Mouse (Mus musculus) midbrain, embryonic 13.5 days (tissue): ENCODE data around the gene Stpg3. TPM values are rescaled to one million over a fixed set of nuclear protein-coding genes. Genes with fewer than 3 reads are reported as not detected.
"Not testable (repeated sequence)": the region's sequence is repeated elsewhere in the genome, so short reads cannot be mapped to it uniquely, and the experiment has no call there.

Experiments used
- ATAC-seq: fragments of 200-750 bp; cut with Nextera tagmentation; 2 replicates; pipeline ENCODE4 v1.8.0; 2017; ENCODE audit warnings: mild to moderate bottlenecking, moderate TSS enrichment, moderate library complexity
- H3K27ac ChIP-seq: fragments of 300-500 bp; sonication (generic); 2 replicates; pipeline ENCODE4 v1.5.1; 2015; ENCODE audit warnings: inconsistent platforms, mild to moderate bottlenecking, moderate library complexity
- H3K27me3 ChIP-seq: fragments of 300-500 bp; sonication (generic); 2 replicates; pipeline ENCODE4 v1.6.1; 2015; ENCODE audit warnings: mild to moderate bottlenecking, inconsistent platforms
- H3K36me3 ChIP-seq: fragments of 300-500 bp; sonication (generic); 2 replicates; pipeline ENCODE4 v1.6.1; 2015; ENCODE audit warnings: mild to moderate bottlenecking, inconsistent platforms
- H3K4me1 ChIP-seq: fragments of 300-500 bp; sonication (generic); replicated peaks from 2 replicates; pipeline ENCODE4 v1.6.1; 2015; ENCODE audit warnings: inconsistent platforms
- H3K4me2 ChIP-seq: fragments of 300-500 bp; sonication (generic); replicated peaks from 2 replicates; pipeline ENCODE4 v1.6.1; 2015; ENCODE audit warnings: moderate library complexity, mild to moderate bottlenecking, inconsistent platforms
- H3K4me3 ChIP-seq: fragments of 300-500 bp; sonication (generic); replicated peaks from 2 replicates; pipeline ENCODE4 v1.5.1; 2015; ENCODE audit warnings: mild to moderate bottlenecking, inconsistent platforms
- H3K9ac ChIP-seq: fragments of 300-500 bp; sonication (generic); replicated peaks from 2 replicates; pipeline ENCODE4 v1.6.1; 2015; ENCODE audit warnings: mild to moderate bottlenecking, inconsistent platforms
- H3K9me3 ChIP-seq: fragments of 300-500 bp; sonication (generic); 2 replicates; pipeline ENCODE4 v1.6.1; 2016; ENCODE audit warnings: mild to moderate bottlenecking, inconsistent platforms
- WGBS: fragments of 180-500 bp; shearing (Covaris S2); methylation state at CpG from one replicate; pipeline ENCODE4 v1.1.7; 2015; 5-methylcytosine and 5-hydroxymethylcytosine counted together
- polyA plus RNA-seq: library from polyadenylated mRNA; unstranded; fragments of >200 nt; fragmentation: Nextera tagmentation; extraction: Ambion mirVana; gene quantifications from 2 replicates; pipeline ENCODE4 v1.2.1, GENCODE M21; 2015

Gene Stpg3
- polyA plus RNA-seq = not detected in 2 replicates

DNA sequence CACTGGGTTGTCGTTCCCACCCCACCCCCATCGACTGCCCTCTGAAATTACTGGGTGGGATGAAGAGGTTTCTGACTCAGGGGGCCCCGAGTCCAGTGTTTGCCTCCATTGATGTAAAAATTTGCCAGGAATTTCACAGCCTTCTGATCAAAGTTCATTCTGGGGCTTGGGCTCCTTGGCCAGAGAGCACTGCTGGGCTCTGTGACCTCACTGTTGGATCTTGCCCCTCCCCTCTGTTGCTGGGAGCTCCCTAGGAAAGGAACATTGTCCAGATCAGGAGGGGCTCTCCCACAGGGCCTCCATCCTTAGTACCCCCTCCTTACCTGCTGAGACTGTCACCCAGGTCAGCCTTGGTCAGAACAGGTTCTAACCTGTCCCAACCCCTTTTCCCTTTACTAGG lies at the start of gene Stpg3:
Gene Stpg3, minus strand, starts transcription at position 194 of the 400 bp plus-strand sequence.
- H3K4me1 ChIP-seq = peaks cover 18% of the 10 kb centered on the region
- no peak within 1 kb of the TSS for H3K9ac ChIP-seq
- no peak within 1 kb of the TSS for H3K4me2 ChIP-seq
- H3K27ac ChIP-seq = no peak within 1 kb of the TSS
- H3K36me3 ChIP-seq = peaks cover 4% of the 10 kb centered on the region; the same call in 1 of the 2 replicates
- H3K4me3 ChIP-seq = no peak within 1 kb of the TSS
- WGBS = 66% methylated on average over 3 of the region's 3 CpGs
- H3K9me3 ChIP-seq = no peaks in the 10 kb centered on the region
- H3K27me3 ChIP-seq = 0 out of 2 replicates have a peak, but pooled peaks cover 6% of the 10 kb centered on the region
- ATAC-seq = no peak

DNA sequence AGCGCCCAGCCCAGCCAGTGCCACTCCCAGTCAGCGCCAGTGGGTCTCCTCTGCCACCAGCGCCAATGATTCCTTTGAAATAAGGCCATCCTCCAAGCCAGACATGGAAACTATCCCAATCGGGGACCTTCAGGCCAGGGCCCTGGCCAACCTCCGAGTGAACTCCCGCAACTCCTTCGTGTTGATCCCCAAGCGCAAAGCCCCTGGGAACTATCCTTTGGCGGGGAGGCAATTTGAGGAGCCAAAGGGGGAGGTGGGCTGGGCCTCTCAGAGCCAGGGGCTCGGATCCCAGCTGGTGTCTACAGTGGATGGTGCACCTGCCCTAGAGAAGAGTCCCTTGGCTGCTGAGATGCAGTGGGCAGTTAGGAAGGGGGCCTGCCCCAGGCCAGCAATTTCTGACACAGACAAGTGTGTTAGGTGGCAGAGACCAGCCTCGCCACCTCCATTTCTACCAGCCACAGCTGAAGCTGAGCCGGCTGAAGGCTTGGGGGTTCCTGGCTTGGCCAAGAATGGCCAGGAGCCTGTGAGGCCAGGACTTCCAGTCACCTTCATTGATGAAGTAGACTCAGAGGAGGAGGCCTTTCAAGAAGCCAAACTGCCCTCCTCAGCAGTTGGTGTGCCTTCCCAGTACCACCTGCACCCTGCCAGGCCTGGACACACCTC lies 49.3 kb upstream of the Stpg3 start:
- Histone ChIP-seq H3K9me3 (no peaks in the 10 kb centered on the region), H3K4me3 (peak overlapping the region; percentile 80), H3K27me3 (peaks cover 16% of the 10 kb centered on the region), H3K36me3 (peaks cover 9% of the 10 kb centered on the region), H3K9ac (peak overlapping the region; percentile 80), H3K4me2 (peak overlapping the region; percentile 100), H3K27ac (no peak overlapping the region), H3K4me1 (peaks cover 55% of the 10 kb centered on the region)
- ATAC-seq = no peak
- WGBS = 16% methylated on average over 12 of the region's 12 CpGs

DNA sequence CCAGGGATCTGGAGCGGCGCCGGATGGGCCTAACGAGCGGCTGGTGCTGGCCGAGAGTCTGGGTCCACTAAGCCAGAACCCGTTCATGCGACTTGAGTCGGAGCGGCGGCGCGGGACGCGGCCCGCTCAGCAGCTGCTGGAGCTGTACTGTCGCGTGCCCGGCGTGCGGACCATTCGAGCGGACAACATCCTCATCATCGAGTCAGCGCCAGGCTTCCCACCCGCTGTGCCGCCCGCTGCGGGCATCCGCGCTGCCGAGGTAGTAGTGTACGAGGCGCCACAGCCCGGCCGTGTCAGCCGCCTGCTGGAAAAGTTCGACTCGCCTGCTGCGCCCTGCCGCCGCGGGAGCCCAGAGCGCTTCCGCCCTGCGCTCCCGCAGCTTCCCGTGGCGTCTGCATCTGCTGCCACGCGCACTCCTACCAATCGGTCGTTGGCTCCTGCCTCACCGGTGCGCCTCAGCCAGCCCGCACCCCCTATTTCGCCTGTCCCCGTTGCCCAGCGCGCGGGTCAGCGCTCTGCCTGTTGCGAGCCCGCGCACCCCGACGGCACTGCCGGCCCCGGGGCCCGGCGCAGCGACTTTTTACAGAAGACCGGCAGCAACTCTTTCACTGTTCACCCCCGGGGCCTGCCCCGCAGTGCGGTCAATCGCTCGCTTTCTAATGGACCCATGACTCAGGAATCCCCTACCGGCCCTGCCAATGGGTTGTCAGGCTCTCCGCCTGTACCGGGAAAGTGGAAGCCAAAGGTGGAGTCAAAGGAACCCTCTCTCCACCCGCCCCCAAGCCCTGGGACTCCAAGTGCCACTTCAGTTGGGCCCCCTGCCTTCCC lies 48.6 kb upstream of the Stpg3 start:
- Histone ChIP-seq H3K27me3 (peaks cover 16% of the 10 kb centered on the region), H3K4me3 (peak overlapping the region; percentile 80), H3K9ac (peak overlapping the region; percentile 80), H3K27ac (peak overlapping the region; percentile 64), H3K9me3 (no peaks in the 10 kb centered on the region), H3K36me3 (0 out of 2 replicates have a peak, but pooled peaks cover 2% of the 10 kb centered on the region), H3K4me2 (peak overlapping the region; percentile 100), H3K4me1 (peaks cover 55% of the 10 kb centered on the region)
- under 1% methylated on average over 73 of the region's 82 CpGs for WGBS
- ATAC-seq = 0 out of 2 replicates have a peak, but pooled peaks have one; percentile 0

DNA sequence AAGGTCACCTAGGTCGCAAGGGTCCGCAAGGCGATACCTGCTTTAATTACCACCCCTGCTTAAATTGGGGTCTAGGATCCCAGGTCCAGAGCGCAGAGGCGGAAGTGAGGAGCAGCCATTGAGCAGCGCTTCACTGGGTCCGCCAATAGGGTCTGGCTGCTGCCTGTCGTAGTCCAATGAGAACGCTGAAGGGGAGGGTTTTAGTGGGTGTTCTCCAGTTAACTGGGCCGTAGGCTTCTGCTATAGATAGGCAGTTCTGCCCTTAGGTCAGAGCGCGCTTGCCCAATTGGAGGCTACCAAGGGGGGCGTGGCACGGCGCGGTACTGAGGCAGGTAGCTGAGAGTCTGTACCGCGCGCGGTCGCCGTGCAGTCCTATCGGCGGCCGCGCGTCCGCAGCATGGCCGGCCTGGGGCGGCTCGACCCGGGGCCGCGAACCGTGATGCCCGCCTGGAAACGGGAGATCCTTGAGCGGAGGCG lies 47.9 kb upstream of the Stpg3 start, which contains the start of gene Tprn:
Gene Tprn, plus strand, starts transcription at position 328 of the 477 bp plus-strand sequence.
- peak; percentile 99 for ATAC-seq
- WGBS = under 1% methylated on average over 38 of the region's 39 CpGs
- Histone ChIP-seq H3K4me2 (peak within 1 kb of the TSS; percentile 100), H3K4me1 (peaks cover 52% of the 10 kb centered on the region), H3K27ac (peak within 1 kb of the TSS; percentile 64), H3K9me3 (no peaks in the 10 kb centered on the region), H3K4me3 (peak within 1 kb of the TSS; percentile 80), H3K36me3 (no peaks in the 10 kb centered on the region), H3K27me3 (peaks cover 16% of the 10 kb centered on the region), H3K9ac (peak within 1 kb of the TSS; percentile 80)

DNA sequence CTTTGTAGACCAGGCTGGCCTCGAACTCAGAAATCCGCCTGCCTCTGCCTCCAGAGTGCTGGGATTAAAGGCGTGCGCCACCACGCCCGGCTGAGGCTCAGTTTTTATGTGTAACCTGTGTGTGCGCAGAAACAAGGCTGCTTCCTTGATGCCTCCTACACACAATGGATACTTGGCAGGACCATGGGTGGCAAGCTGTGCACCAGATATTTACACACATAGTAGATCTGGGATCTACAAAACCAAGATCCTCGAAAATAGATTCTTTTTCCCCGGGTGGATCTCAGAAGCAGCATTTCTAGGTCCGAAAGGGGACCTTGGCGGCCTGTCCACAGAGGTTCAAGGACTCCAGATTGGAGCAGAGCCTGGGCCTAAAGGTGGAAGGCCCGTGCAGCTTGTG lies 47.4 kb upstream of the Stpg3 start:
- Histone ChIP-seq H3K27ac (peak overlapping the region; percentile 64), H3K4me1 (peaks cover 51% of the 10 kb centered on the region), H3K4me3 (peak overlapping the region; percentile 80), H3K4me2 (peak overlapping the region; percentile 100), H3K9ac (peak overlapping the region; percentile 64; the same call in 1 of the 2 replicates), H3K27me3 (peaks cover 16% of the 10 kb centered on the region), H3K36me3 (no peaks in the 10 kb centered on the region), H3K9me3 (no peaks in the 10 kb centered on the region)
- WGBS = 46% methylated on average over 12 of the region's 12 CpGs
- ATAC-seq = 0 out of 2 replicates have a peak, but pooled peaks have one; percentile 2

DNA sequence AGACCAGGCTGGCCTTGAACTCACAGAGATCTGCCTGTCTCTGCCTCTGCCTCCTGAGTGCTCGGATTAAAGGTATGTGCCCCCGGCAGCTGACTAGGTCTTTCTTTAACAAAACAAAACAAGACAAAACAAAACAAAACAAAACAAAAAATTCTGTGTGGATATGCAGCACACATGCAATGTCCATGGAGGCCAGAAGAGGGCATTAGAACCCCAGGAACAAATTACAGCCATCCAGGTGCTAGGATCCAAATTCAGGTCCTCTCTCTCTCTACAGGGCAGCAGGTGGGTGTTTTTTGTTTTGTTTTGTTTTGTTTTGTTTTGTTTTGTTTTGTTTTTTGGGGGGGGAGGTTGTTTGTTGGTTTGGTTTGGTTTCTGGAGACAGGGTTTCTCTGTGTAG lies 44.5 kb upstream of the Stpg3 start:
- no peak for ATAC-seq
- no peak overlapping the region for H3K4me3 ChIP-seq
- WGBS = 43% methylated on average over 2 of the region's 2 CpGs

DNA sequence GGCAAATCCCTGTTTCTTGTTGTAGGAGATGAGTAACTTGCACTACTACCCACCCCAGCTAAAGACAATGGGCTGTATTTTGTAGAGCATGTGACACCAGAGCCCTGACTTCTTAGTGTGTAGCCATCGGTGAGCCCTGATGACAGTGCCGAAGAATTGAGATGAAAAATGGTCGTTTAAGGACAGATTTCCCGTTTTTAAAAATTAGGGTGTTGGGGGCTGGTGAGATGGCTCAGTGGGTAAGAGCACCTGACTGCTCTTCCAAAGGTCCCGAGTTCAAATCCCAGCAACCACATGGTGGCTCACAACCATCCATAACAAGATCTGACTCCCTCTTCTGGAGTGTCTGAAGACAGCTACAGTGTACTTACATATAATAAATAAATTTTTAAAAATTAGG lies 42.8 kb upstream of the Stpg3 start:
- H3K4me3 ChIP-seq, H3K9ac ChIP-seq, H3K27me3 ChIP-seq, H3K27ac ChIP-seq, ATAC-seq, H3K4me2 ChIP-seq, H3K9me3 ChIP-seq: not testable (repeated sequence)
- 89% methylated on average over 5 of the region's 5 CpGs for WGBS
- Histone ChIP-seq H3K4me1 (peaks cover 30% of the 10 kb centered on the region), H3K36me3 (peaks cover 11% of the 10 kb centered on the region)

More for the DNA sequence above, 44.5 kb upstream of the Stpg3 start:
- Histone ChIP-seq H3K9ac (no peak overlapping the region), H3K4me2 (no peak overlapping the region), H3K27me3 (peaks cover 6% of the 10 kb centered on the region), H3K27ac (no peak overlapping the region), H3K9me3 (no peaks in the 10 kb centered on the region), H3K4me1 (peaks cover 40% of the 10 kb centered on the region), H3K36me3 (no peaks in the 10 kb centered on the region)

DNA sequence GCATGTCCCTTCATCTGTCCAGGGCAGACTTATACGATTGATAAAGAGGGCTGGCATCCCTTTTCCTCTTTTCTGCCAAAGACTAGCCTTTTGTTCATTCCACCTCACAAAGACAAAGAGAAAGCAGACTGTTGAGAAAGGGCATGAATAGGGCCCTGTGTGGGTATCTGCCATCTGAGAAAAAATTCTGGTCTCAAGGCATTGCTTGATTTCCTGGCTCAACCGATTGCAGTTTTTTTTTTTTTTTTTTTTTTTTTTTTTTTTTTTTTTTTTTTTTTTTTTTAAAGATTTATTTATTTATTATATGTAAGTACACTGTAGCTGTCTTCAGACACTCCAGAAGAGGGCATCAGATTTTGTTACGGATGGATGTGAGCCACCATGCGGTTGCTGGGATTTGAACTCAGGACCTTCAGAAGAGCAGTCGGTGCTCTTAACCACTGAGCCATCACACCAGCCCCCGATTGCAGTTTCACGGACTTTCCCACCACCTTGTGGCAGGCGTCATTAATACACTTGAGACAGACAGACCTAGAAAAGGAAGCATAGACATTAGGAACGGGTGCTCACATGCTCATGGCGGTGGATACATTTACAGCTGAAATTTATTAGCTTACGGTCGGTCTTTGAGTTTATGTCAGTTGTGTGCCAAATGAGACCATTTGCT lies 42.1 kb upstream of the Stpg3 start:
- not testable (repeated sequence) for H3K9me3 ChIP-seq, H3K27ac ChIP-seq, ATAC-seq, H3K27me3 ChIP-seq
- peak overlapping the region; percentile 99 for H3K4me3 ChIP-seq
- H3K4me1 ChIP-seq = peaks cover 26% of the 10 kb centered on the region
- 63% methylated on average over 12 of the region's 12 CpGs for WGBS
- peaks cover 18% of the 10 kb centered on the region for H3K36me3 ChIP-seq
- H3K4me2 ChIP-seq = peak overlapping the region; percentile 91
- H3K9ac ChIP-seq = peak overlapping the region; percentile 90

DNA sequence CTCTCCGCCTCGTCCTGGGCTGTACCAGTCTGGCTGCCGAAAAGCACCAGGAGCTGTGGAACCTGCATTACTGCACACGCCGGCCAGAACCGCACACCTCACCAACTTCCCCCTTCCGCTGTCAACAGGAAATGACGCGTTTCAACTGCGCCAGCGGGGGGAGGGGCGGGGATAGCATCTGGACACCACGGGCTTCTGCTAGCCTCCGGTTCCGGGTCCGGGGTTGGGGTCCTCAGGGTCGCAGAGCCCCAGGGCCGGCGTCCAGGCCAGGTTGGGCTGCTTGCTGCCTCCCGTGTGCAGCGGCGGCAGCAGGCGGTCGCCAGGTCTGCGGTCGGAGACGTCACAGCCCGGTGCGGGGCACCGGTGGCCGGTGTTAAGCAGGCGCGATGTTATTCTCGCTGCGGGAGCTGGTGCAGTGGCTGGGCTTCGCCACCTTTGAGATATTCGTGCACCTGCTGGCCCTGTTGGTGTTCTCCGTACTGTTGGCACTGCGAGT lies 40.9 kb upstream of the Stpg3 start, which contains the start of gene Tmem203:
Gene Tmem203, plus strand, starts transcription at position 156 of the 496 bp plus-strand sequence.
- peak within 1 kb of the TSS; percentile 90 for H3K9ac ChIP-seq
- H3K4me3 ChIP-seq = peak within 1 kb of the TSS; percentile 99
- no peaks in the 10 kb centered on the region for H3K27me3 ChIP-seq
- WGBS = 0% methylated on average over 39 of the region's 39 CpGs
- peak; percentile 92 for ATAC-seq
- H3K4me2 ChIP-seq = peak within 1 kb of the TSS; percentile 91
- peaks cover 28% of the 10 kb centered on the region for H3K36me3 ChIP-seq
- H3K4me1 ChIP-seq = peaks cover 26% of the 10 kb centered on the region
- no peaks in the 10 kb centered on the region for H3K9me3 ChIP-seq
- H3K27ac ChIP-seq = peak within 1 kb of the TSS; percentile 82

DNA sequence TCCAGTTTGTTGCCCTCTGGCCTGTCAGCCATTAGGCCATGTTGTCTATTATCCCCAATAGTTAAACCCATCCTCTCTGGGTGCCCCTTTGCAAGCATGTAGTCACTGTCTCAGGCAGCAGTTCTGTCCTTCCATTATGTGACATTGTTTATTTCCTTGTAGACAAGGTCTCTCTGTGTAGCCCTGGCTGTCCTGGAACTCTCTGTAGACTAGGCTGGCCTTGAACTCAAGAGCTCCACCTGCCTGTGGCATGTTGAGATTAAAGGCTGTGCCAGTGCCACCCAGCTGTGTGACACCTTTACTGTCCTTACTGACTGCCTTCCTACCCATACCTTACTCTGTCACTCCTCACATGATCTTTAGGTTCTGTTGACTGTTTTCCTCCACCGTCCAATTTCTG lies 37.9 kb upstream of the Stpg3 start:
- no peak overlapping the region for H3K9ac ChIP-seq
- 85% methylated on average over 1 of the region's 1 CpGs for WGBS
- H3K4me1 ChIP-seq = peaks cover 23% of the 10 kb centered on the region
- H3K4me3 ChIP-seq = no peak overlapping the region
- no peak overlapping the region for H3K27ac ChIP-seq
- ATAC-seq = no peak
- peaks cover 58% of the 10 kb centered on the region for H3K36me3 ChIP-seq
- no peaks in the 10 kb centered on the region for H3K9me3 ChIP-seq
- no peaks in the 10 kb centered on the region for H3K27me3 ChIP-seq
- no peak overlapping the region for H3K4me2 ChIP-seq
